Mouse (Mus musculus) stomach, embryonic 14.5 days (tissue): ENCODE measurements around the gene Plxnc1. TPM values are rescaled to one million over a fixed set of nuclear protein-coding genes. Genes with fewer than 3 reads are reported as not detected.

Experiments
- ATAC-seq: fragments of 200-750 bp; cut with Nextera tagmentation; 2 replicates; pipeline ENCODE4 v1.8.0; 2017; ENCODE audit warnings: low read depth, moderate TSS enrichment; ENCODE audit not compliant: insufficient number of reproducible peaks, insufficient read depth, low FRiP score
- H3K27ac ChIP-seq: fragments of 300-500 bp; sonication (generic); 2 replicates; pipeline ENCODE4 v1.5.1; 2014; ENCODE audit warnings: mild to moderate bottlenecking, low read length, moderate library complexity, mixed read lengths
- H3K27me3 ChIP-seq: fragments of 300-500 bp; sonication (generic); 2 replicates; pipeline ENCODE4 v1.6.1; 2014; ENCODE audit warnings: low read length, control low read depth, mixed read lengths; ENCODE audit not compliant: control insufficient read depth, insufficient read depth
- H3K36me3 ChIP-seq: fragments of 300-500 bp; sonication (generic); 2 replicates; pipeline ENCODE4 v1.6.1; 2014; ENCODE audit warnings: mild to moderate bottlenecking, control low read depth, low read length, moderate library complexity, mixed read lengths; ENCODE audit not compliant: control insufficient read depth, insufficient read depth
- H3K4me1 ChIP-seq: fragments of 300-500 bp; sonication (generic); 2 replicates; pipeline ENCODE4 v1.6.1; 2014; ENCODE audit warnings: low read length, control low read depth, mixed read lengths; ENCODE audit not compliant: control insufficient read depth, insufficient read depth
- H3K4me2 ChIP-seq: fragments of 300-500 bp; sonication (generic); replicated peaks from 2 replicates; pipeline ENCODE4 v1.6.1; 2014; ENCODE audit warnings: low read depth, low read length, control low read depth
- H3K4me3 ChIP-seq: fragments of 300-500 bp; sonication (generic); 2 replicates; pipeline ENCODE4 v1.5.1; 2014; ENCODE audit warnings: low read depth, low read length, control low read depth
- H3K9ac ChIP-seq: fragments of 300-500 bp; sonication (generic); replicated peaks from 2 replicates; pipeline ENCODE4 v1.6.1; 2014; ENCODE audit warnings: low read depth, mild to moderate bottlenecking, control low read depth, low read length, moderate library complexity, mixed read lengths
- H3K9me3 ChIP-seq: fragments of 300-500 bp; sonication (generic); 2 replicates; pipeline ENCODE4 v1.6.1; 2016; ENCODE audit warnings: low read depth, low read length, control low read depth; ENCODE audit not compliant: control insufficient read depth
- WGBS: fragments of 180-500 bp; shearing (Covaris S2); extraction: QIAGEN DNeasy Blood & Tissue Kit; methylation state at CpG from one replicate; pipeline ENCODE4 v1.1.7; 2014; 5-methylcytosine and 5-hydroxymethylcytosine counted together
- polyA plus RNA-seq: library from polyadenylated mRNA; unstranded; fragments of >200 nt; fragmentation: Nextera tagmentation; extraction: Ambion mirVana; gene quantifications from 2 replicates; pipeline ENCODE4 v1.2.1, GENCODE M21; 2014

Plxnc1 gene
- polyA plus RNA-seq, 1 experiment from 2014 or later: 2.3 TPM

DNA sequence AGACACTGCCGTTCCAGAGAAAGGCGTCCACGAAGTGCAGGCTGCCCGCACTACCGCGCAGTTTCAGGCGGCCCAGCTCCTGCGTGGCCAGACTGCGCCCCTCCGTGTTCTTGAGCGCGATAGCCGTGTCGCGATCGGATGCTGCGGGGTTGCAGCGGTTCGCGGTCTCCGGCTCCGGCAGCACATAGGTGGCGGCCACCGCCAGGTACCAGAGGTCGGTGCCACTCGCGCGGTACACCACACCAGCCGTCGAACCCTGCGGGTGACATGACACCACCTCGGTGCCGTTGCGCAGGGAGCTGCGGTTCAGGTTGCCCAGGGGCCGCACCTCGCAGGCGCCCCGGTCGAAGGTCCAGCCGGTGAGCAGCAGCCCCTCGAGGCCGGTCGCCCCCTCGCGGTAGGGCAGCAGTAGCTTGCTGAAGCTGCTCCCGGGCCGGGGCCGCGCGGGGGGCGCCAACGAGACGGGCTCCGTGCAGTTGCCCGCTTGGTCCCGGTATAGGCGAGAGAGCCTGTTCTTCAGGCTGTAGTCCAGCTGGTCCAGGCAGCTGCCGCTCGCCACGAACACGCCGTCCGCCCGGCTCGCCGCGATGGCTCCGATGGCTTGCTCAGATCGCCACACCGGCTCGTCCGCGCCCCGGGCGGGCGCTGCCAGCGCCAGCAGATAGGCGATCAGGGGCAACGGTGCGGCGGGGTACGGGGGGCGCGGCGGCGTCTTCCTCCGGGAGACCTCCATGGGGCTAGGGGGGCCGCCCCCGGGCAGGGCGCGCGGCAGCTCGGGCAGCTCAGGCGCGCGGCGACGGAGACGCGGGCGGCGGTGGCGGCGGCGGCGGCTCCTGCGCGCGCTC, 567 bp downstream of the Plxnc1 start:
- WGBS: under 1% methylated on average over 102 of the region's 110 CpGs
- Histone ChIP-seq H3K9me3 (no peaks in the 10 kb centered on the region), H3K27ac (no peak overlapping the region), H3K36me3 (no peaks in the 10 kb centered on the region), H3K4me3 (peak overlapping the region; percentile 68), H3K9ac (peak overlapping the region; percentile 53), H3K4me2 (peak overlapping the region; percentile 98), H3K27me3 (0 out of 2 replicates have a peak, but pooled peaks cover 6% of the 10 kb centered on the region), H3K4me1 (no peaks in the 10 kb centered on the region)
- 0 out of 2 replicates have a peak, but pooled peaks have one; percentile 10 for ATAC-seq

GRCm38 (mm10) chr10:94943401-94943845, 1.2 kb downstream of the Plxnc1 start:
- H3K9ac ChIP-seq: no peak overlapping the region; the same call in 1 of the 2 replicates
- H3K4me2 ChIP-seq: peak overlapping the region; percentile 98
- ATAC-seq: peak; percentile 10; the same call in 1 of the 2 replicates
- H3K27me3 ChIP-seq: 0 out of 2 replicates have a peak, but pooled peaks cover 6% of the 10 kb centered on the region
- H3K4me3 ChIP-seq: peak overlapping the region; percentile 68
- no peaks in the 10 kb centered on the region for H3K4me1 ChIP-seq
- no peaks in the 10 kb centered on the region for H3K36me3 ChIP-seq
- WGBS: 1% methylated on average over 26 of the region's 26 CpGs
- H3K9me3 ChIP-seq: no peaks in the 10 kb centered on the region
- no peak overlapping the region for H3K27ac ChIP-seq

DNA sequence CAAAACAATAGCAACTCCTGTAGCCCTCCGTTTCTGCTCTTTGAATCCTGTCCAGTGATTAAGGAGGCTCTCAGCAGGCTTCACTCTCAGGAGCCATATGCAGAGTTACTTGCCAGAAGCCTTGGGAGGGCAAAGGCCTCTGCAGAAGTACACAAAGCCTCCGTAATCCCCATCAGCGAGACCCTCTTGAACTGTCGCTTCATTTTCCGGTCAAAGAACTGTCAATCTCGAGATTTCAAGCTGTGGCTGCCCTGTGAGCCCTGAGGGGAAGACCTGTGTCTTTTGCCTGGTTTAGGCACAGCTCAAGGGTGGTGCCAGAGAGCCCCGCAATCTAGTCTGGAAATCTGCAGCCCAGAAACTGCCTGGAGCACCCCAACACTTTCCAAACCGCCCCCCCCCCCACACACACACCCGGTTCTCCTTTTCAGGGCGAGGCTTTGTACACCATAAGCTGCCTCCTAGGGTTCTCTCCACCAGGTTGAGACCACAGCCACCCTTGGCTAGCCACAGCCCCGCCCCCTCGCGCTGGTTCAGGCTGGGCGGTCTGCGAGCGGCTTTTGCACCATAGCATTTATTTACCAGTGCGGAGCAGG, 2.1 kb downstream of the Plxnc1 start:
- Histone ChIP-seq H3K27me3 (0 out of 2 replicates have a peak, but pooled peaks cover 6% of the 10 kb centered on the region), H3K36me3 (no peaks in the 10 kb centered on the region), H3K4me2 (peak overlapping the region; percentile 98), H3K9me3 (no peaks in the 10 kb centered on the region), H3K27ac (no peak overlapping the region), H3K4me3 (peak overlapping the region; percentile 68), H3K9ac (no peak overlapping the region; the same call in 1 of the 2 replicates), H3K4me1 (no peaks in the 10 kb centered on the region)
- WGBS: 4% methylated on average over 17 of the region's 17 CpGs
- ATAC-seq: no peak

DNA sequence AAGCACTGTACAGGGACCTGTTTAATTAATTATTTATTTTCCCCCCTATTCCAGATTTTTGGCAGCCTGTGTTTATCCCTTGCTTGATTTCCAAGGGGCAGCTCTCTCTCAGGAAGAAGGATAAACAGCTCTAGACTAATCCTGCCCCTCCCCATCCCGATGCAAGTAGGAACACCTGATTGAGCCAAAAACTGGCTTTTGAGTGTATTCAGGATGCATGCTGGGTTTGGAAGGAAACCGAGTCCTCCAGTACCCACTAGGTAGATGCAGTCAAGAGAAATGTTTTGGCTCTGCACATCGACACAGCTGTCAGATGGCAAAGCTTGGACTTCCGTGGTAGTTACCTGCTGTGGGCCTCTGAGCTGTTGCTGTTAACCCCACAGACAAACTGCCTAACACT, 3.1 kb downstream of the Plxnc1 start:
- WGBS: 23% methylated on average over 4 of the region's 4 CpGs
- ATAC-seq: no peak
- 0 out of 2 replicates have a peak, but pooled peaks cover 6% of the 10 kb centered on the region for H3K27me3 ChIP-seq
- no peaks in the 10 kb centered on the region for H3K4me1 ChIP-seq
- H3K27ac ChIP-seq: no peak overlapping the region
- no peaks in the 10 kb centered on the region for H3K36me3 ChIP-seq
- H3K9me3 ChIP-seq: no peaks in the 10 kb centered on the region
- no peak overlapping the region for H3K4me2 ChIP-seq
- H3K4me3 ChIP-seq: no peak overlapping the region
- no peak overlapping the region for H3K9ac ChIP-seq

GRCm38 (mm10) chr10:94940786-94941185, 3.8 kb downstream of the Plxnc1 start:
- Histone ChIP-seq H3K4me2 (no peak overlapping the region), H3K36me3 (no peaks in the 10 kb centered on the region), H3K4me3 (no peak overlapping the region), H3K27ac (no peak overlapping the region), H3K4me1 (no peaks in the 10 kb centered on the region), H3K9me3 (no peaks in the 10 kb centered on the region), H3K27me3 (0 out of 2 replicates have a peak, but pooled peaks cover 6% of the 10 kb centered on the region), H3K9ac (no peak overlapping the region)
- ATAC-seq: no peak
- 40% methylated on average over 7 of the region's 7 CpGs for WGBS

GRCm38 (mm10) chr10:94940061-94940460, 4.6 kb downstream of the Plxnc1 start:
- Histone ChIP-seq H3K27ac (no peak overlapping the region), H3K9ac (no peak overlapping the region), H3K9me3 (no peaks in the 10 kb centered on the region), H3K4me2 (no peak overlapping the region), H3K4me3 (no peak overlapping the region), H3K4me1 (no peaks in the 10 kb centered on the region), H3K27me3 (0 out of 2 replicates have a peak, but pooled peaks cover 6% of the 10 kb centered on the region), H3K36me3 (no peaks in the 10 kb centered on the region)
- no peak for ATAC-seq
- 62% methylated on average over 2 of the region's 2 CpGs for WGBS

- Histone ChIP-seq H3K9me3 (no peaks in the 10 kb centered on the region), H3K27ac (no peak overlapping the region), H3K36me3 (no peaks in the 10 kb centered on the region), H3K4me1 (no peaks in the 10 kb centered on the region; the same call in 1 of the 2 replicates), H3K27me3 (0 out of 2 replicates have a peak, but pooled peaks cover 6% of the 10 kb centered on the region), H3K4me2 (no peak overlapping the region), H3K4me3 (no peak overlapping the region), H3K9ac (no peak overlapping the region)
- WGBS: 93% methylated on average over 2 of the region's 2 CpGs
- no peak for ATAC-seq
Measured at GRCm38 (mm10) chr10:94938899-94939298, 5.7 kb downstream of the Plxnc1 start.

- ATAC-seq: no peak
- H3K9ac ChIP-seq: no peak overlapping the region
- no peaks in the 10 kb centered on the region for H3K9me3 ChIP-seq
- H3K4me3 ChIP-seq: no peak overlapping the region
- no peak overlapping the region for H3K4me2 ChIP-seq
- H3K36me3 ChIP-seq: no peaks in the 10 kb centered on the region
- no peak overlapping the region for H3K27ac ChIP-seq
- 0 out of 2 replicates have a peak, but pooled peaks cover 3% of the 10 kb centered on the region for H3K27me3 ChIP-seq
- 82% methylated on average over 6 of the region's 6 CpGs for WGBS
- H3K4me1 ChIP-seq: no peaks in the 10 kb centered on the region; the same call in 1 of the 2 replicates
Measured at GRCm38 (mm10) chr10:94938320-94938719, 6.3 kb downstream of the Plxnc1 start.
